Mouse (Mus musculus) cerebellum, adult (tissue): Measurements from ENCODE around the gene Ppp1r14a.

Experiments
- ATAC-seq: cut with Nextera tagmentation; 2 replicates; pipeline ENCODE4 v1.9.2; 2017; ENCODE audit warnings: mild to moderate bottlenecking, moderate library complexity, mixed read lengths; ENCODE audit not compliant: insufficient number of reproducible peaks, low FRiP score, low TSS enrichment

Ppp1r14a gene

GRCm38 (mm10) chr7:29288942-29289638, at the start of gene Ppp1r14a:
Gene Ppp1r14a, plus strand, starts transcription at chr7:29289308.
- no peak for ATAC-seq

- no peak for ATAC-seq
Measured at GRCm38 (mm10) chr7:29244732-29245416, 44.2 kb upstream of the Ppp1r14a start.

- ATAC-seq: no peak
Measured at GRCm38 (mm10) chr7:29246015-29246414, 43.1 kb upstream of the Ppp1r14a start.

- no peak for ATAC-seq
Measured at GRCm38 (mm10) chr7:29246619-29247313, 42.3 kb upstream of the Ppp1r14a start.

GRCm38 (mm10) chr7:29247314-29247700, 41.8 kb upstream of the Ppp1r14a start:
- ATAC-seq: no peak

GRCm38 (mm10) chr7:29247706-29248105, 41.4 kb upstream of the Ppp1r14a start:
- no peak for ATAC-seq

- no peak for ATAC-seq
Measured at GRCm38 (mm10) chr7:29248261-29248841, 40.8 kb upstream of the Ppp1r14a start, which contains the start of gene 2200002D01Rik. Gene 2200002D01Rik, minus strand, starts transcription at chr7:29248466.

- no peak for ATAC-seq
Measured at GRCm38 (mm10) chr7:29251166-29251565, 37.9 kb upstream of the Ppp1r14a start.

GRCm38 (mm10) chr7:29253842-29254241, 35.3 kb upstream of the Ppp1r14a start:
- no peak for ATAC-seq

- no peak for ATAC-seq
Measured at GRCm38 (mm10) chr7:29255875-29256274, 33.2 kb upstream of the Ppp1r14a start.

GRCm38 (mm10) chr7:29257368-29257767, 31.7 kb upstream of the Ppp1r14a start:
- ATAC-seq: no peak

GRCm38 (mm10) chr7:29259781-29260730, 29.1 kb upstream of the Ppp1r14a start:
- no peak for ATAC-seq

- no peak for ATAC-seq
Measured at GRCm38 (mm10) chr7:29262151-29262550, 27.0 kb upstream of the Ppp1r14a start.

- no peak for ATAC-seq
Measured at GRCm38 (mm10) chr7:29263831-29264230, 25.3 kb upstream of the Ppp1r14a start.

- no peak for ATAC-seq
Measured at GRCm38 (mm10) chr7:29265636-29266035, 23.5 kb upstream of the Ppp1r14a start.

GRCm38 (mm10) chr7:29266931-29267330, 22.2 kb upstream of the Ppp1r14a start:
- no peak for ATAC-seq

- ATAC-seq: no peak
Measured at GRCm38 (mm10) chr7:29270445-29270844, 18.7 kb upstream of the Ppp1r14a start.

GRCm38 (mm10) chr7:29271687-29272465, 17.2 kb upstream of the Ppp1r14a start:
- ATAC-seq: no peak

GRCm38 (mm10) chr7:29276715-29277114, 12.4 kb upstream of the Ppp1r14a start:
- no peak for ATAC-seq
